Mouse (Mus musculus): ENCODE results near the gene Prkn.

The Prkn gene

DNA sequence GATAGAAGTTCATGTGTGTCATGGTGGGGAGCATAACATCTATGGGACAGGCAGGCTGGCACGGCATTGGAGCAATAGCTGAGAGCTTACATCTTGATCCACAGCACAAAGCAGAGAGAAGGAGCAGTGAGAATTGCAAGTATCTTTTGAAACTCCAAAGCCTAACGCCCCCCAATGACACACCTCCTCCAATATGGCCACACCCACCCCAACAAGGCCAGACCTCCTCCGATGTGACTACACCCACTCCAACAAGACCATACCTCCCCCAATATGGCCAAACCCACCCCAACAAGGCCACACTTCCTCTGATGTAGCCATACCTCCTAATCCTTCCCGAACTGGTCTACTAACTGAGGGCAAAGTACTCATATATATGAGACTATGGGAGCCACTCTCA, 1004.3 kb downstream of the Prkn start:
- in situ Hi-C loops (cut with MboI, MseI) = no loop called here

DNA sequence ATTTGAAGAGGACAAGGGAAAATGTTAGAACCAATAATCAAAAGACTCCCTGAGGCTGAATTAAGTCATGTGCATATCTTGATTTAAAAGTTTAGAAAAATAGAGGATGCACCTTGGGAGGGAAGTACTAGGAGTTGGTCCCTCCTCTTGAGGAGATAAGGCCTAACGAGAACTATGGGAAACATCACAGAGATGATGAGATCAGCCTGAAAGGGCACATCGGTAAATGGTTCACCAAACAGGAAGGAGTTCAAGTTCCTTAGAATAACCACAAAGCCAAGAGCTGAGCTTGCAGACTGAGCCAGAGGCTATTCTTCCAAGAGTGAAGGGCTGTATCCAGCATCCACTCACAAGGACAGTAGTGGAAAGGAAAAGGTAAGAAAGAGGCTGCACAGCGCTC, 1004.8 kb downstream of the Prkn start:
- in situ Hi-C loops (cut with MboI, MseI) = no loop called here

DNA sequence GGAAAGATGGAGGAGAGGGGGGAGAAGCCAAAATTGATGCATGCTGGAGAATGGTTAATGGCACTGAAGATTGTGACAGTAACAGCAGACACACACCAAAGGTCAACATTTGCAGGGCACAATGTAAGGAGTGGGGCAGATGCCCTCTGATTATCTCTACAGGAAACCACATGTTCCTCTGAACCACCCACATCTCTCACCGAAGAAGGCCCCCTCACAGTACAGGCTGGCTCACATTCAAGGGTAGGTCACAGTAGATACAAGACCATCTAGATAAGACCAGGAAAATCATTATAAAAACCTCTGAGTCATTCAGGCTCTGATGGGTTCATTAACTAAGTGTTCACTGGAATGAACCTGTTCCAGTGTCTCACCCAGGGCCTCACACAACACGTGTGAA, 1005.3 kb downstream of the Prkn start:
- in situ Hi-C loops (cut with MboI, MseI) = no loop called here

GRCm38 (mm10) chr17:11854571-11854970, 1014.4 kb downstream of the Prkn start:
- in situ Hi-C loops (cut with MboI, MseI) = no loop called here

- in situ Hi-C loops (cut with MboI, MseI) = no loop called here
Observed at GRCm38 (mm10) chr17:11858772-11859405, 1018.7 kb downstream of the Prkn start.

- in situ Hi-C loops (cut with MboI, MseI) = no loop called here
Observed at GRCm38 (mm10) chr17:11861178-11861577, 1021.0 kb downstream of the Prkn start.

- in situ Hi-C loops (cut with MboI, MseI) = no loop called here
Observed at GRCm38 (mm10) chr17:11862360-11862759, 1022.2 kb downstream of the Prkn start.

GRCm38 (mm10) chr17:11863017-11863416, 1022.8 kb downstream of the Prkn start:
- in situ Hi-C loops (cut with MboI, MseI) = no loop called here

DNA sequence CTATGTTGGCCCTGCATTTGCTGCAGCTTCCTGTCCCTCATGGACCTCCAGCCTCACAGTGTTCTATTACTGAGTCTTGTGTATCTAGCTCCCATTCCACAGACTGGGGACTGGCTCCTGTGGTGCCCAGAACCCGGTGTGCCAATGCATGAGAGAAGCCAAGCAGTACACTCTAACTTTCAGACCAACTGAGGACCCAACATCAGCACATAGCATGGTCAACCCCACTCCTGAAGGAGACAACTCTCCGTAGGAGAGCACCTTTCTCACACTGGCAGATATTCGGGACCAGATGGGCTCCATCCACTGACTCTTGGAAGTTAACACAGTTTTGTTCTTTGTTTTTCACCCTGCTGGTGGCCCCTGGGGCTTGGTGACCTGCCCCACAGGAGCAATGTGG, 1026.0 kb downstream of the Prkn start:
- in situ Hi-C loops (cut with MboI, MseI) = no loop called here

GRCm38 (mm10) chr17:11867334-11868095, 1027.3 kb downstream of the Prkn start:
- in situ Hi-C loops (cut with MboI, MseI) = no loop called here

DNA sequence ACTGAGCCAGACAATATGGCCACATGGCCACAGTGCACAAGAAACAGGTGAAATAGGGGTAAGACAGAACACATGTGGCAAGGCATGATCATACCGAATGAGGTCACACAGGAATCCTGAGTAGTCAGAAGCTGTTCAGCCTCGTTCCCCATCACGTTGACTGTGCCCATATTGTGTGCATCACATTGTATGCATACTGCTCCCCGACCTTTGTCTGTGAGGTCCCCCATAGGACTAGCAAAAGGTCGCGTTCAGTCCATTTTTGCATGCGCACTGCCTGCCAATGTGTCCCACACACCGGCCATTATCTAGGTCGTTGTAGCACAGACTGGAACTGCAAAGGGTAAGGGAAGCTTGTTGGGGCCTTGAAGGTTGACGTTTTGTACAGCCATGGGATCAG, 1030.4 kb downstream of the Prkn start:
- in situ Hi-C loops (cut with MboI, MseI) = no loop called here

DNA sequence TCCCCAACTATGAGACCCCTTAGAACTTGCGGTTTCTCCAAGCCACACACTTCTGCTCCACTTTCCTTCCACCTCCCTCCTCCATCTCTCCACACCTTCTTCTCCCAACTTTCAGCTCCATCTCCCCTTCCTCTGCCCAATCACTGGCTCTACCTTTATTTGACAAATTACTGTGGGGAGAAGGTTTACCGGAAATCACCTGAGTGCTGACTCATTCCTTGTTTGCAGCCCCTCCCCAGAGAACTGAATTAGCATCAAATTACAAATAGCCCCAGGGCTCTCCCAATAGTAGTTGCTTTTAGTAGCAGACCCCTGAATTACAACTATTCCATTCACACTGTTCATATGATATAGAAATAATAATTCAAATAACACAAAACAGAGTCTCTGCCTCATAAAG, 1036.1 kb downstream of the Prkn start:
- in situ Hi-C loops (cut with MboI, MseI) = no loop called here

DNA sequence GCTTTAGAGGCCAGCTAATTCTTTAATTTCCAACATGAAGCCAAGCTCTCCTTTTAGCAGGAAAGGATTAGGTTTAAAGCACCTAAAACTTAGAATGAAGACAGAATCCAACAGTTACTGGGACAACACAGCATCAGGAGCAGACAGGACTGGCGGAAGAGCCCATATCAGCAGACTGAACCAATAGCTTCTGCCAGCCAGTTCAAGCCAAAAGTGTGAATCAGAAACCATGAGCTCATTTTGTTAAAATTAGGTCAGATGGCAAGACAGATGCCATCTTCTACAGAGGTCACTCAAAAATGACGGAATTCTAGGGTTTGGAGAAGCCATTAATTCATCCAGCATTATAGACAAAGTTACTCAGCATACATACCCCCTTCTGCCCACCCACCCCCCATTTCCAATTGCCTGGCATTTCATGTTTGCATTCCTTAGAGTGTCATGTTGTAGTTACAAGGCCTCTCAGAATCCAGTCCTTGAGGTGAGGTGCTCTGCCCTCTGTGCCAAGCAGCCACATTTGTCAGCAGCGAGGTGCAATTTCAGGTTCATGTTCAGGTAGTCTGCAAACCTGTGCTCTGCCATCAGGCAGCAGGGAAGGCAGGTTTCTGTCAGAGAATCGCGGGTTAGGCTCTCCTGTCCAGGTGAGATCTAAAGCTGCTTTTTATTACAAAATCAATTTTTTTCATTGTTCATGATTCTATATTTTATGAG, 1041.1 kb downstream of the Prkn start:
- in situ Hi-C loops (cut with MboI, MseI) = no loop called here

DNA sequence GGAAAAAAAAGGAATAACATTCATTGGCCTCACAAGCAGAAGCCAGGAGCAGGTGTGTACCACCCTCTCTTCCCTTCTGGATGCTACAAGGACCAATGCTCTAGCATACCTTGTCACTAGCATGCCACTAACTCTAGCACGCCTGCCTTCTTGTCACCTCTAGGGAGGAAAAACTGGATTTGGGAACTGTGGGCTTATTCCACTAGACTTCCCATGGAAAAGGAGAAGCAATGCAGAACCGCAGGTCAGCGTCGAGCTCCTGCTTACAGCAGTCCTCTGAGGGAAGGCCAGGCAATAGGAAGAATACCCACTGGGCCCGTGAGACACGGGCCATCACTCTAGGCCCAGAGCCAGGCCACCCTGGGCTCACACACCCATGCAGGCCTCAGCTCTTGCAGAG, 1045.4 kb downstream of the Prkn start:
- in situ Hi-C loops (cut with MboI, MseI) = no loop called here

- in situ Hi-C loops (cut with MboI, MseI) = no loop called here
Observed at GRCm38 (mm10) chr17:11886963-11887362, 1046.8 kb downstream of the Prkn start.

DNA sequence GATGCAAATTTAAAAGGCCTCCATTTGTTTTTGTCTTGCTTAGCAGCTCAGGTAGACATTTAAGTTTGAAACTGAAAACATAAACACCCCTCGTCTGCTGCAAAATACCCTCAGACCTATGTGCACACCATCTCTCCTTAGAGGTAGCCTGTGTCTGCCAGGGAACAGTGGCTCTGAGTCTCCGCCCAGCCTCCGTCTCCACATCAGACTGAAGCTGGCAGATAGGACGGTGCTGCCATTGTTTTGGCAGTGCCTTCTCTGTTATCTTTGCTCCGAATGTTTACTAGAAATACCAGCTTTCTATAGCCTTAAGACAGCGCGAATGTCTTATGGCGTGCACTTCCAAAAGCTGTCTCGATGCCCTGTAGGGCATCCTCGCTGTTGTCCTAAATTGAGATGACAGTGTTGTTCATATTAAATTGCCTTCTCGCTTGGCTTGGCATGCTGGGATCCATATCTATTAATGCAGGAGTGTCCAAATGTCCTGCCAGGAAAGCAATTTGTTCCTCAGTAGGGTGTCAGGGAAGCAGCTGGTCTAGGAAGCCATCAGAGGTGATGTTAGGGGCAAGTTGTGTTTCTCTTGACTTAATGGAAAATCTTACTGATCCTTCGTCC, 1047.5 kb downstream of the Prkn start:
- in situ Hi-C loops (cut with MboI, MseI) = no loop called here

DNA sequence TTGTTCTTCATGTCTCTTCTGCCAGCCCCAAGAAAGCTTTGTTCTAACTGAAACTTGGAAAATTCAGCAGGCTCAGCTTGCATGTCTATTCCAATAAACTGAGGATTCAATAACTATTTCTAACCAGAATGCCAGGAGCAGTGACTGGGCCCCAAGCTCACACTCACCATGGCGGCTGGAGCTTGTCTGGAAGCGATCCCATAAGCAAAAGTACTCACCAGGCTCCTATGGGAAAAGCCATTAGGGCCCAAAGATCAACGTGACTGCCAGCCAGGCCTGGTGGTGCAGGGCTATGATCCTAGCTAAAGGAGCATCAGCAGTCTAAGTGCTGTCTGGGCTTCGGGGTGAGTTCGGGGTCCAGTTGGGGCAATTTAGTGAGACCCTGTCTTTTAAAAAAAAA, 1048.6 kb downstream of the Prkn start:
- in situ Hi-C loops (cut with MboI, MseI) = no loop called here

- in situ Hi-C loops (cut with MboI, MseI) = no loop called here
Observed at GRCm38 (mm10) chr17:11900300-11900699, 1060.1 kb downstream of the Prkn start.

GRCm38 (mm10) chr17:11901731-11902130, 1061.5 kb downstream of the Prkn start:
- in situ Hi-C loops (cut with MboI, MseI) = no loop called here

DNA sequence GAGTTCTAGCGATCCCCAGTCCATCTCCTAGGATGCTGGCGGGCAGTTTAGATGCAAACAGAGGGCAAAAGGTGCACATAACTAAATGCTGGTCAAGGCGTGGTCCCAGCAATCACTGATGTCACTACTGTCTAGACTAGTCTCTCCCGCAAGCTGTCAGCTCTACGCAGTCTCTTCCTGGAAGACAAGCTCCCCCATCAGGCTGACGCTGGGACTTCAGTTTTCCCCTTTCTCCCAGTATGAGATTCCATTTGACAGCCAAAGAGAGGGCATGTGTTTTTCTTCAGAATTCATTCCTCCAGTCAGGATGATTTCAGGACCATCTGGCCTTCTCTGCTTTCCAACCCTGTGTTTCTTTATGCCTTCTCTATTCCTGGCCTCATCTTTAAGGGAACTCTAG, 1062.8 kb downstream of the Prkn start:
- in situ Hi-C loops (cut with MboI, MseI) = no loop called here

DNA sequence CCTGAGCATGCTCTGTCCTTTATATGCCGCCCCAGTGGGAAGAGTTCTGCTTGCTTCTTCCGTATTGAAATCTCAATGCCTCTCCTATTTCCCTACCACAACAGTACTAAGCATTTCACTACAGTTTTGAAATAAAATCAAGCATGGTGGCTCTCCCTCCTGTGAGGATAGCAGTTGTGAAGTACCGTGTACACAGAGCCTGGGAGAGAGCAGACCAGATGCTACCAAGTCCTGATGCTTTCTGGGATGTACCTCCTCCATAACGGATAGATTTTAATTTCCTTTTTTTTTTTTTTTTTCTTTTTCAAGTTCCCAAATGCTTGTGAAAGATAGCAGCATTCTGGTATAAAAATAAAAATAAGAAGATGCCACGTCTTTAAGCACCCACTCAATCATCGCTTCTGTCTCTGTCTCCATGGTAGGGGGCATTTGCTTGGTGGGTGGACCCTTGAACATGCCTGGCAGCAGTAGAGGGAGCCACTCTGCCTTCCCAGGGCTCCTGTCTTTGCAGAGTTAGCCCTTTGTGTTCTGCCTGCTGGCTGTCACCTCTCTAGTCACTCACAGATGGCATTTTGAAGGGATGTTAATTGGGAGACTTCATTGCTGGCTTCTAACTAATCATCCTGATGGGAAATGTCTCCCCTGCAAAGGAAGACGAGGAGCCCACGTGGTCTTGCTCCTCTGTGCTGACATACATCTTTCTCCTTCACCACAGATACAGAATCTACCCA, 1070.6 kb downstream of the Prkn start:
- in situ Hi-C loops (cut with MboI, MseI) = no loop called here

- in situ Hi-C loops (cut with MboI, MseI) = no loop called here
Observed at GRCm38 (mm10) chr17:11912136-11912535, 1072.0 kb downstream of the Prkn start.

Data from regulatory T cell (primary cell).